Mouse (Mus musculus) hindbrain, embryonic 12.5 days (tissue): ENCODE measurements around the gene Rnf128. TPM values are rescaled to one million over a fixed set of nuclear protein-coding genes. Genes with fewer than 3 reads are reported as not detected.

ENCODE experiments used
- ATAC-seq: fragments of 200-750 bp; cut with Nextera tagmentation; 2 replicates; pipeline ENCODE4 v1.8.0; 2017; ENCODE audit warnings: moderate TSS enrichment; ENCODE audit not compliant: low FRiP score
- H3K27ac ChIP-seq: fragments of 300-500 bp; sonication (generic); 2 replicates; pipeline ENCODE4 v1.5.1; 2016; ENCODE audit warnings: mild to moderate bottlenecking
- H3K27me3 ChIP-seq: fragments of 300-500 bp; sonication (generic); 2 replicates; pipeline ENCODE4 v1.6.1; 2016; ENCODE audit warnings: mild to moderate bottlenecking
- H3K36me3 ChIP-seq: fragments of 300-500 bp; sonication (generic); 2 replicates; pipeline ENCODE4 v1.6.1; 2016; ENCODE audit warnings: mild to moderate bottlenecking
- H3K4me1 ChIP-seq: fragments of 300-500 bp; sonication (generic); 2 replicates; pipeline ENCODE4 v1.6.1; 2016
- H3K4me2 ChIP-seq: fragments of 300-500 bp; sonication (generic); replicated peaks from 2 replicates; pipeline ENCODE4 v1.6.1; 2016; ENCODE audit warnings: mild to moderate bottlenecking
- H3K4me3 ChIP-seq: fragments of 300-500 bp; sonication (generic); 2 replicates; pipeline ENCODE4 v1.5.1; 2016; ENCODE audit warnings: mild to moderate bottlenecking
- H3K9ac ChIP-seq: fragments of 300-500 bp; sonication (generic); 2 replicates; pipeline ENCODE4 v1.6.1; 2016; ENCODE audit warnings: mild to moderate bottlenecking, moderate library complexity
- H3K9me3 ChIP-seq: fragments of 300-500 bp; sonication (generic); replicated peaks from 2 replicates; pipeline ENCODE4 v1.6.1; 2016; ENCODE audit warnings: mild to moderate bottlenecking
- WGBS: fragments of 180-500 bp; shearing (Covaris S2); methylation state at CpG from one replicate; pipeline ENCODE4 v1.1.7; 2016; 5-methylcytosine and 5-hydroxymethylcytosine counted together
- polyA plus RNA-seq: library from polyadenylated mRNA; unstranded; fragments of >200 nt; fragmentation: Nextera tagmentation; extraction: Ambion mirVana; gene quantifications from 2 replicates; pipeline ENCODE4 v1.2.1, GENCODE M21; 2016

The Rnf128 gene
- polyA plus RNA-seq, 1 experiment from 2014 or later = 2.5 TPM

DNA sequence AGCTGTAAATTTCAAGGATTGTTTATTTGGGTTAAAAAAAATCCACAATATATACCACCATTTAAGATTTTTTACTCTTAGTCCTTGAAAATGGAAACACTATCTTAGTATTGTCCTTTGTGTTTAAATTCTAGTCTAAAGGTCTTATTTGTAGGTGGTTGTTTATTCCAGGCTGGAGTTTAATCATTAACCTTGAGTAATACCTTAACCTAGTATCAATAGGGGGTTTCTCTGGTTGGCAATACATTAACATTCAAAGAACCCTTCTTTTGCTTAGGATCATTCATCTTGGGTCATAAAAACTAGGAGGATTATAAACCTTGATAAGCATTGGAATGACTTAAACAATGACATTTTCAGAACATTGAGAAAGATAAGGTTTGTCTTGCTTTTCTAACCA, 77.3 kb downstream of the Rnf128 start:
- H3K4me3 ChIP-seq = no peak overlapping the region
- H3K36me3 ChIP-seq = no peaks in the 10 kb centered on the region
- H3K27ac ChIP-seq = no peak overlapping the region
- no peaks in the 10 kb centered on the region for H3K4me1 ChIP-seq
- no peak overlapping the region for H3K9ac ChIP-seq
- no peak overlapping the region for H3K4me2 ChIP-seq
- ATAC-seq = no peak
- peaks cover 3% of the 10 kb centered on the region; the same call in 1 of the 2 replicates for H3K27me3 ChIP-seq
- no peaks in the 10 kb centered on the region for H3K9me3 ChIP-seq

DNA sequence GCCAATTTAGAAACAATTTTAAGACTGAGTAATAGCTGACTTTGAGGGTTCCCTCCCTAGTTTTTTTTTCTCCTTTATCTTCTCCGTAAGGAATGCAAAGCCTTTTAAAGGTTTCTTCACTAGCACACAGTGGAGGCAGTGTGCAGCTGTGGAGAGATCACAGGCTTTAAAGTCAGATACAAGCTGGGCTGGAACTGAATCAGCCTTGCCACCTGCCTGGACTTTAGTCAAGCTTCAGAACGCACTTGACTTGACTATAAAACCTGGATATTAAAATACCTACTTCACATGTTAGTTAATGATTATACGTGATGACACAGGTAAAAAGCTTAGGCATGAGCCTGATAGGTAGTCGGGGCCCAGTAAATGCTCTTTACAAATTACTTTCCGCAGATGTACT, 89.1 kb downstream of the Rnf128 start:
- H3K27me3 ChIP-seq = no peaks in the 10 kb centered on the region
- no peak overlapping the region for H3K4me2 ChIP-seq
- H3K9ac ChIP-seq = no peak overlapping the region
- H3K36me3 ChIP-seq = no peaks in the 10 kb centered on the region
- no peaks in the 10 kb centered on the region for H3K9me3 ChIP-seq
- H3K4me1 ChIP-seq = no peaks in the 10 kb centered on the region
- no peak for ATAC-seq
- WGBS = 81% methylated on average over 5 of the region's 5 CpGs
- no peak overlapping the region for H3K27ac ChIP-seq
- H3K4me3 ChIP-seq = no peak overlapping the region

DNA sequence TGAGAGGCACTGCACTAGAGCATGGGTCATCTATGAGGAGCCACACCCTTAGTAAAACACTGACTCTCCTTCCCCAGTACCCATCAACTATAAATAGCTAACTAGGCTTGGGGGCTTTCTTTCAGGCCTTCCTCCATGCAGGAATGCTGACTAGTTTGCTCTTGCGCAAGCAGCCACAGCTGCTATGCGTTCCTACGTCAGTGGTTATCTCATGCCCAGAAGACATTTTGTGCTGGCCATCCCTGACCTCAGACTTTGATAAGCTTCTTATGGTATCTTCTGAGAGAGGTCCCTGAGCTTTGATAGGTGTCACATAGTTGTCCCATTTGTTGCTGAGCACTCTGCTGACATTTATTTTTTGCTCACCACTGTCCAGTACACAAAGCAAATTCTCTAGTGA, 90.2 kb downstream of the Rnf128 start:
- Histone ChIP-seq H3K27ac (no peak overlapping the region), H3K36me3 (no peaks in the 10 kb centered on the region), H3K27me3 (no peaks in the 10 kb centered on the region; the same call in 1 of the 2 replicates), H3K4me3 (no peak overlapping the region), H3K9me3 (no peaks in the 10 kb centered on the region), H3K9ac (no peak overlapping the region), H3K4me1 (no peaks in the 10 kb centered on the region), H3K4me2 (no peak overlapping the region)
- WGBS = 98% methylated on average over 3 of the region's 3 CpGs
- ATAC-seq = no peak

DNA sequence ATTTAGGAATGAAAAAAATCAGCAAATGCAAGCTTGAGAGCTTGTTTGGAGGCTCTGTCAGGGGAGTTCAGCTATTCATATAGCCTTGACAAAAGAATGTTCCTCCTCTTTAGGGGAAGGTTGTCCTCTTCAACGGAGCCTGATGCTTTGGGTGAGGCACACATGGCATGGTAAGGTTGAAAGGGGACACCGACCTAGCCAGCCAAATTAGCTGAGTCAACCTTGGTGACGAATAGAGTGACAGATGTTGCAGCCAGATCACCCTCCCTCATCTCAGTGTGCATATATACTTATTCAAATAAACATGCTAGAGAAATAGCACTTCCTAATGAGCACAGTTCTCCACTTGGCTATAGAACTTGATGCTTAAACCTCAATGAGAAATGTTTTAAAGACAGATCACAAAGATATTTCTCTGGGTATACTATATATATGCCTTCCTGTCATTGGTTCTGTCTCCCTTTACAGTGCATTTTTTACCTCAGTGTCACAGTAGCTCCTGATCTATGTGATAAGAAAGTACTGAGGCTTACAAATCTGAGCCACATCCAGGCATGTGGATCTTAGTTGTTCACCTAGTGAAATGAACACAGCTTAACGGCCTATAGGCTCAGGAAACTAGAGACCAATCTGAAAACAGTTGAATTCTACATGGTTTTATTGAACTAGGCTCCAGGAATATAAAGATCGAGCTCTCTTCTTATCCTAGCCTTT, 91.4 kb downstream of the Rnf128 start:
- Histone ChIP-seq H3K9me3 (no peaks in the 10 kb centered on the region), H3K9ac (no peak overlapping the region), H3K4me1 (no peaks in the 10 kb centered on the region), H3K36me3 (no peaks in the 10 kb centered on the region), H3K27me3 (no peaks in the 10 kb centered on the region; the same call in 1 of the 2 replicates), H3K4me3 (no peak overlapping the region), H3K27ac (no peak overlapping the region), H3K4me2 (no peak overlapping the region)
- no peak for ATAC-seq
- WGBS = 71% methylated on average over 5 of the region's 5 CpGs

DNA sequence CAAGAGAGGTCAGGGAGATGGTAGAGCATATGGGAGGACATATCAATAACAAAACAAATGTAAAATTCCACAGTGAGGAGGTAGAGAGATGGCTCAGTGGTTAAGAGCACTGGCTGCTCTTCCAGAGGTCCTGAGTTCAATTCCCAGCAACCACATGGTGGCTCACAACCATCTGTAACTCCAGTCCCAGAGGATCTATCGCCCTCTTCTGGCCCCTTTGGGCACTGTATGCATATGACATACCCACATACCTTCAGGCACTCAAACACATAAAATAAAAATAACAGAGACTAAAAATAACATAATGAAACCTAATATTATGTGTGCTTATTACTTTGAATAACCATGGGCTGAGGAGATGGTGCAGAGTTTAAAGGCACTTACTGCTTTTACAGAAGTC, 99.0 kb downstream of the Rnf128 start:
- Histone ChIP-seq H3K9me3 (no peaks in the 10 kb centered on the region), H3K27ac (no peak overlapping the region), H3K4me3 (no peak overlapping the region), H3K27me3 (no peaks in the 10 kb centered on the region; the same call in 1 of the 2 replicates), H3K4me1 (no peaks in the 10 kb centered on the region), H3K4me2 (no peak overlapping the region), H3K36me3 (no peaks in the 10 kb centered on the region), H3K9ac (no peak overlapping the region)
- WGBS = 33% methylated on average over 1 of the region's 1 CpGs
- ATAC-seq = no peak

DNA sequence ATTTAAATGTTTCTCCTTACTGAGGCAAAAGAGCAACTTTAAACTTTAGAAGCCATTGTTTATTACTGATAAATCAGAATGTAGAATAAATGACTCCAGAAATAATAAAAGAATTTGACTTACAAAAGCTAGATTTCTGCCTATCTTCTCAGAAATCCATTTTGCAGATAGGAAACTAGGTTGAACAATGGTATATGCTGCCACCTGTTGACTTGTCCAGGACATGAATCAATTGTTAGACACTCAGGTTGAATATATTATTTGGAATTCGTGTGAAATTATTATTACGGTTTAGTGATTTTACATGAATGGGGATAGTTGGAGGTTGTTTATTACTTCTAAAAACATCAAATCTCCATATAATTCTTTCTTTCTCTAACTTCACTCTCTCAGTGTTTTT, 102.7 kb downstream of the Rnf128 start:
- H3K36me3 ChIP-seq = no peaks in the 10 kb centered on the region
- 74% methylated on average over 2 of the region's 2 CpGs for WGBS
- no peak for ATAC-seq

DNA sequence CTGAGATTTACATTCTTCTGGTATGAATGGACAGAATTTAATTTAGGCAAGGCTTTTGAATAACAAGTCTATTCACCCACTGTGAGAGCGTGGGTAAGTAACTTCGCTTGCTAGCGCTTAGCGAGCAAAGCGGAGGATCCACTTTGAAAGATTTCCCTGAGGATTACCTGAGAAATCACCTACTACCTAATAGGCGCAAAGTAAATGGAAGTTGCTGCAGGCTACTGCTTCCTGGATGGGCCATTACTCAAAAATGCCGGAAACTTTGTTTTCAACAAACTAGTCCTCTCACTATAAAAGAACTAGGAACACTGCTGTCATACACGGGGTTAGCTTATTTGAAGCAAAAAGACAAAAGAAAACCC, 121.3 kb downstream of the Rnf128 start:
- 27% methylated on average over 8 of the region's 8 CpGs for WGBS
- H3K36me3 ChIP-seq = no peaks in the 10 kb centered on the region
- H3K9me3 ChIP-seq = no peaks in the 10 kb centered on the region
- H3K4me1 ChIP-seq = no peaks in the 10 kb centered on the region
- peaks cover 6% of the 10 kb centered on the region for H3K27me3 ChIP-seq
- H3K9ac ChIP-seq = no peak overlapping the region
- no peak for ATAC-seq
- H3K4me2 ChIP-seq = peak overlapping the region; percentile 64
- H3K4me3 ChIP-seq = peak overlapping the region; percentile 47
- H3K27ac ChIP-seq = no peak overlapping the region

More for the DNA sequence above, 102.7 kb downstream of the Rnf128 start:
- Histone ChIP-seq H3K9me3 (no peaks in the 10 kb centered on the region), H3K4me3 (no peak overlapping the region), H3K27ac (no peak overlapping the region), H3K9ac (no peak overlapping the region), H3K4me2 (no peak overlapping the region), H3K27me3 (no peaks in the 10 kb centered on the region), H3K4me1 (no peaks in the 10 kb centered on the region)

DNA sequence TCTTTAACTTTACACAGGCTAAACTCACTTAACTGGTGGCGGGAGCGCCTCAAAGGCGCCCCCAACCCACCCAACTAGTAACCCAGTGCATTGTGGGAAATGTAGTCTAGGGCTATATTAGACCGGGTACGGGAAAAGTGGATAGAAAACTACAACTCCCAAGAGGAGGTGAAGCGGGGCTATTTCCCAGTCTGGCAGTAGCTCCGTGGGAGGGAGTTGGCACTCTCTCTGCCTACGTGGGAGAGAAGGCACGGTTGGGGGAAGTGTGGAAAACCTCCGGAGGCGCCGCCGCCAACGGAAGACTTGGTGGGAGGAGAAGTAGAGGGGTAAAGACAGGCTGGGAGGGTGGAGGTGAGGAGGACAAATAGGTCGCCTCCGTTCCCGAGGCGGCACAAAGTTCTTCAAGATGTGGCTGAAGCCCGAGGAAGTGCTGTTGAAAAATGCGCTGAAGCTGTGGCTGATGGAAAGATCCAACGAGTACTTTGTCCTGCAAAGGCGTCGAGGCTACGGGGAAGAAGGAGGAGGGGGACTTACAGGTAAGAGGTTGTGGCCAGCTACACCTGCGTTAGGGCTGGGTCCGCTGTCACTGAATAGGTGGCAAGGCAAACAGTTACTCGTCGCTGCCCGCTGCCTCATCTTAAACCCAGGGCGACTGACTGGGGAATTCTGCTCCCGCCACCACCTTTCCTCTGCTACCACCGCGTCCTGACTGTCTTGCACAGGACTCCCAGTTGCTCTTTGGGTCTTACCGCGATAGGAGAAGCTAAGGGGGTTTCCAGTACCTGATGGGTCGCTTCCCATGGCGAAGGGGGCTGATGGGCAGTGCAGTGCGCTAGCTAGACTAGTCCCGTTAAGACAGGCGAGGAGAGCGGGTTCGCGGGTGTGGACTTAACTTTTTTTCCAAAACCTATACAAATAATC, 121.9 kb downstream of the Rnf128 start, which contains the start of gene Tbc1d8b:
TSS of gene Tbc1d8b (plus strand) at position 222 of the 921 bp plus-strand sequence.
- Histone ChIP-seq H3K4me2 (peak within 1 kb of the TSS; percentile 64), H3K9ac (peak within 1 kb of the TSS; percentile 43), H3K4me3 (peak within 1 kb of the TSS; percentile 47), H3K36me3 (no peaks in the 10 kb centered on the region), H3K4me1 (no peaks in the 10 kb centered on the region), H3K27ac (no peak within 1 kb of the TSS), H3K9me3 (no peaks in the 10 kb centered on the region), H3K27me3 (peaks cover 6% of the 10 kb centered on the region)
- 20% methylated on average over 43 of the region's 43 CpGs for WGBS
- peak; percentile 99 for ATAC-seq

DNA sequence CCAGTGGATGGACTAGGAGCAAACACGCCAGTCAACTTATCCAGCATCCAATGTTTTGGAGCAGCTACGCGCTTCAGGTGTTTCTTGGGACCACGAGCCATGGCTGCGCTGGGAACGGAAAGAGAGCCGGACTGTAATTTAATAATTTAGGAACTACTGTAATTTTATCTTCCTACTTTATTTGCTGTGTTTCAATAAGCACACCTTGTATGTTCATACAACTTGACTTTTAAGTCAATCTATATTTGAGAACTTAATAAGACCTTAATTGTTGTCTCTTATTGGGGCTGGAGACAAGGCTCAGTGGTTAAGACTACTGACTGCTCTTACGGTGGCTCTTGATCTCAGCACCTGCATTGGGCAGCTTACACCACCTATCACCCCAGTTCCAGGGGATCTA, 151.3 kb downstream of the Rnf128 start, which contains the start of gene Gm15013:
TSS of gene Gm15013 (minus strand) at position 101 of the 400 bp plus-strand sequence.
- Histone ChIP-seq H3K36me3 (no peaks in the 10 kb centered on the region), H3K4me1 (no peaks in the 10 kb centered on the region), H3K9ac (no peak within 1 kb of the TSS), H3K27me3 (no peaks in the 10 kb centered on the region), H3K9me3 (no peaks in the 10 kb centered on the region), H3K4me2 (no peak within 1 kb of the TSS), H3K4me3 (no peak within 1 kb of the TSS), H3K27ac (no peak within 1 kb of the TSS)
- no peak for ATAC-seq
- WGBS = 97% methylated on average over 8 of the region's 8 CpGs

DNA sequence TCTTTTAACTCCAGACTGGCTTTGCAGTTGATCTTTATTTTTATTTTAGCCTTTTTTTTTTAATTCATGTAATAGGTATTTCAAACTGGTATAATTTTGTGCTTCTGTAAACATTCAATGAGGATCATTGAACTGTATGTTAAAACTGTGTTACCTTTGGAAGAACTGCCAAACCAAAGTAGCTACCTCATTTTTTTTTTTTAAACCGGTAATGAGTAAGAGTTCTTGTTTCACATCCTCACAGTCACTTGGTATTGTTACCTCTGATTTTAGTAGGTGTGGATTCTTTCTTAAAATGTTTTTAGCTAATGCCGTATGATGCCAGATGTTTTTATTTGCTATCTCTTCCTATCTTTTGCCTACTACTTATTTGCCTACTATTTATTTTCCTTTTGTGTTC, 159.2 kb downstream of the Rnf128 start:
- Histone ChIP-seq H3K36me3 (no peaks in the 10 kb centered on the region), H3K4me1 (no peaks in the 10 kb centered on the region), H3K4me2 (no peak overlapping the region), H3K9me3 (no peaks in the 10 kb centered on the region), H3K9ac (no peak overlapping the region), H3K4me3 (no peak overlapping the region), H3K27ac (no peak overlapping the region), H3K27me3 (0 out of 2 replicates have a peak, but pooled peaks cover 4% of the 10 kb centered on the region)
- no peak for ATAC-seq
- 90% methylated on average over 2 of the region's 2 CpGs for WGBS
